Mouse (Mus musculus): ENCODE data around the gene Panx1. TPM values are rescaled to one million over a fixed set of nuclear protein-coding genes. Genes with fewer than 3 reads are reported as not detected.
A peak's percentile ranks its signal among the peaks of the same experiment; 100 is the strongest.

Panx1 gene
- polyA plus RNA-seq, 1 experiment, result 18.5 TPM

DNA sequence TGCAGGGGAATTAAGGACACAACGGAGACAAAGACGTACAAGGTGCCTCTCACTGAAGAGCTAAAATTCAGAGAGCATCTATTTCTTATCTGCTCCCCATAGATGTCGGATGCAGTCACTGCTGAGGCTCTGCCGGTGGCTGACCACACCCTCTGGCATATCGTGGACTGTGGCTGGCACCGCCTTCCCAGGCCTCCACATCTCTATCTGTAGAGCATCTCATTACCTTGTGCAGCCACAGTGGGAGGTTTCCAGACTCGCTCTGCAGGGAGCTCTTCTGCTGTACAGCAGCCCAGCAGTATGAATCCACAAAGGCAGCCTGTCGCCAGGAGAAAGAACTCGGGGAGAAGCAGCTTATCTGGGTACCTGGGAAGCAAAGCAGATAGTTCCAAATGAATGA is 24.1 kb downstream of the Panx1 start:
- DNase-seq, result peak in 1 of 2 experiments; percentile 21
- H3K4me3 ChIP-seq (replicated peaks; ENCODE audit: insufficient read depth, low read depth, low read length), result no peak overlapping the region
- no peak overlapping the region for H3K27ac ChIP-seq (ENCODE audit: insufficient read depth, low read length)
- H3K27me3 ChIP-seq (ENCODE audit: control insufficient read depth, insufficient read depth, low read length), result no peaks in the 10 kb centered on the region
- 68% methylated on average over 9 of the region's 9 CpGs for WGBS
- H3K4me1 ChIP-seq (ENCODE audit: control insufficient read depth, insufficient read depth, low read length), result peaks cover 17% of the 10 kb centered on the region
- TF ChIP-seq POLR2A (IDR thresholded peaks at IDR 0.05; ENCODE audit: borderline replicate concordance, insufficient read depth, low read length) (no peak), CTCF (IDR thresholded peaks at IDR 0.05; ENCODE audit: borderline replicate concordance, insufficient read depth, low read depth, low read length) (no peak)

DNA sequence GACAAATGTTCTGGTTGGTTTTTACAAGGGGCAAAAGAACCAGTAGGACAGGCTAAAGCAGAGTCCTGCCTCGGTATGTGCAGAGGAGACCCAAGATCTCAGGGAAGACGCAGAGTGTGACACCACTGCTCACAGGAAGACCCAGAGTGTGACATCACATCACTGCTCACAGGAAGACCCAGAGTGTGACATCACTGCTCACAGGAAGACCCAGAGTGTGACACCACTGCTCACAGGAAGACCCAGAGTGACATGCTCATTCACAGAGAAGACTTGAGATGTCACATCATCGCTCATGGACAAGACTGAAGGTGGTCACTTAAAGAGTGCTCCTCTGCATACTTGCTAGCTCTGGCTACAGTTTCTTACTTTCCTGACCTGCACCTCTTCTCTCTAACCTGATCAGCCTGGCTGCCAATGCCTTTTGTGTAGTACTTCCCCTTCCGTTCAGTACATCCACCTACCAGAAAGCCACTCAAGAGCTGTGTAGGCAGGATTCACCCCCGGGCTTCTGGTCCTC is 24.7 kb downstream of the Panx1 start:
- no peak overlapping the region for H3K27ac ChIP-seq (ENCODE audit: insufficient read depth, low read length)
- H3K4me1 ChIP-seq (ENCODE audit: control insufficient read depth, insufficient read depth, low read length), result peaks cover 17% of the 10 kb centered on the region
- no peak overlapping the region for H3K4me3 ChIP-seq (replicated peaks; ENCODE audit: insufficient read depth, low read depth, low read length)
- TF ChIP-seq POLR2A (IDR thresholded peaks at IDR 0.05; ENCODE audit: borderline replicate concordance, insufficient read depth, low read length), result no peak
- TF ChIP-seq CTCF (IDR thresholded peaks at IDR 0.05; ENCODE audit: borderline replicate concordance, insufficient read depth, low read depth, low read length), result no peak
- no peak for DNase-seq
- WGBS, result 95% methylated on average over 5 of the region's 5 CpGs
- no peaks in the 10 kb centered on the region for H3K27me3 ChIP-seq (ENCODE audit: control insufficient read depth, insufficient read depth, low read length)

DNA sequence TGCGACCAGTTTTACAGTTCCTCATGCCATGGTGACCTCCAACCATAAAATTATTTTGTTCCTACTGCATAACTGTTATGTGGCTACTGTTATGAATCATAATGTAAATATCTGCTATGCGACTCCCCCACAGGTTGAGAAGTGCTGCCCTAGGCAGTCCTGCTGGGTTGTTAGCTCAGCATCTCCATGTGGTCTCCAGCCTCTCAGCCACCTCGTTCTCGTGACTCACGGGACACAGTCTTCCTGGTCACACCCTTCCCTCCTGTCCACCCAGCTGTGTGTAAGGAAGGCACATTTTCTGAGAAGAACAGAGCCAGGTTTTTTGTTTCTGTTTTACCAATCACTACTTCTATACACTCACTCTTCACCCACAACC is 26.5 kb downstream of the Panx1 start:
- no peak overlapping the region for H3K4me3 ChIP-seq (replicated peaks; ENCODE audit: insufficient read depth, low read depth, low read length)
- TF ChIP-seq CTCF (IDR thresholded peaks at IDR 0.05; ENCODE audit: borderline replicate concordance, insufficient read depth, low read depth, low read length) (no peak), POLR2A (IDR thresholded peaks at IDR 0.05; ENCODE audit: borderline replicate concordance, insufficient read depth, low read length) (no peak)
- 13% methylated on average over 5 of the region's 5 CpGs for WGBS
- no peaks in the 10 kb centered on the region for H3K27me3 ChIP-seq (ENCODE audit: control insufficient read depth, insufficient read depth, low read length)
- H3K27ac ChIP-seq (ENCODE audit: insufficient read depth, low read length), result no peak overlapping the region
- peaks cover 17% of the 10 kb centered on the region for H3K4me1 ChIP-seq (ENCODE audit: control insufficient read depth, insufficient read depth, low read length)
- no peak for DNase-seq

DNA sequence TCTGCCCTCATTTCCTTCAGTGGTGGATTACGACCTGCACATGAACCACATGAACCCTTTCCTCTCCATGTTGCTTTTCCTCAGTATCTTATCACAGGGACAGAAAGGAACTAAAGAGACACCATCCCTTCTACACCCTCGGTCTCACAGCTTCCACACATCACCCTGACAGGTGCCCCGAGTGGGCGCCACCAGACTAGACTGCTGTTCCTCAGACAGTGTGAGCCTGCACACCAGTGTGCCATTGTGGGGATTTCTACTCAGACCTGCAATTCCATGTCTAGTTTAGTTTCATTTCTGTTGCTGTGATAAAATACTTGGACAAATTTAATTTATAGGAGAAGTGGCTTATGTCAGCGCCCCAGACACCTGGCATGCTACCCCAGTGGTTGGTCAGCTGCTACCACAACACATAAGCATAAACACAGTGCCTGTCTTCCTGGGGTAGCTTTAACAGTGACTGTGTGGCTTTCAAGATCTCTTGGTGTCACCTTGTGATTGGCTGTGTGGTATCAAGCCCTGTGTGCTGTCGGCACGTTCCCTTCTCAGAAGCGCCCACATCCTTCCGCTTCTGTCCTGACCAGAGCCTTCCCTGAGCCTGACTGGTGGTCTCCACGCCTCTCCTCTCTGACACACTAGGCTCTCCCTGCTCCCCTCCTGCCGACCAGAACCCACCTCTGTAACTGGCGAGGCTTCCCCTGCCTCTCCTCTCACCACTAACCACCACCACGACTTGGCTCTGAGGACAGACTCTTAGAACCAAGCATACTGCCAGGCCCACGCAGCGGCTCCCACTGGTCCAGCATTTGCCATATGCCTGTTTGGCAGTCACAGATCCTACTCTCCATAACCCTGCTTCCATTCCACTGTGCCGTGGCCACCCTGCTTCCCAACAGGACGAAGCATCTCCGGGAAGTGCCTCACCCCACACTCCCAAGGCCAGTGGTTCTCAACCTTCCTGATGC is 27.2 kb downstream of the Panx1 start:
- Histone ChIP-seq H3K4me3 (replicated peaks; ENCODE audit: insufficient read depth, low read depth, low read length) (peak overlapping the region; percentile 9), H3K4me1 (ENCODE audit: control insufficient read depth, insufficient read depth, low read length) (peaks cover 17% of the 10 kb centered on the region), H3K27ac (ENCODE audit: insufficient read depth, low read length) (no peak overlapping the region), H3K27me3 (ENCODE audit: control insufficient read depth, insufficient read depth, low read length) (no peaks in the 10 kb centered on the region)
- 34% methylated on average over 18 of the region's 18 CpGs for WGBS
- no peak for TF ChIP-seq CTCF (IDR thresholded peaks at IDR 0.05; ENCODE audit: borderline replicate concordance, insufficient read depth, low read depth, low read length)
- TF ChIP-seq POLR2A (IDR thresholded peaks at IDR 0.05; ENCODE audit: borderline replicate concordance, insufficient read depth, low read length), result no peak
- peak; percentile 74 to 84 for DNase-seq

DNA sequence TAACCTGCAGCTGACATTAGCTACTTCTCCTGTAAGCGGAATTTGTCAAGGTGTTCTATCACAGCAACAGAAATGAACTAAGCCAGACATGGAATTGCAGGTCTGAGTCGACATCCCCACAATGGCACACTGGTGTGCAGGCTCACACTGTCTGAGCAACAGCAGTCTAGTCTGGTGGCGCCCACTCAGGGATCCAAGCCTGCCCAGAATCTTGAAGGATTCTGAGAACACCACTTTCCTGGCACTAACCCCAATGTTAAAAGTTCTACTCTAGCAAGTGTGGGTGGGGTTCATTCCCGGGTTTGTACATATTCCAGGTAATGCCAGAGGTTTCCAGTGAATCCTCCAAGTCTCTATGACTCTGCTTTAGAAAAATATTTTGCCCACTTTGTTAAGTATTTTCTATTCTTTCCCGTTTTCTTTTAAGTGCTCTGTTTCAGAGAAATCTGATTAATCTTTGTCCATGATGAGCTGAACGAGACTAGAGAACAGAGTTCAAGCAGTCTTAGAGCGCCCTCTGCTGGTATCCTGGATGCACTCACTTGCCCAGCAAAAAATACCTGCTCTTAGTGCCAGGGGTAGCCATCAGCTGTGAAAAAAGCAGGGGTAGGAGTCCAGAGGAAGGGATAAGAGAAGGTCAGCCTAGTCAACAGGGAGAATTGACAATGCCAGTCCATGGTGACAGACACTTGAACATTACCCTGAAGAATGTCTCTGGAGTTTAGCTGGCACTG is 29.9 kb downstream of the Panx1 start:
- WGBS, result 52% methylated on average over 7 of the region's 7 CpGs
- no peak overlapping the region for H3K27ac ChIP-seq (ENCODE audit: insufficient read depth, low read length)
- peak; percentile 89 for TF ChIP-seq CTCF (IDR thresholded peaks at IDR 0.05; ENCODE audit: borderline replicate concordance, insufficient read depth, low read depth, low read length)
- no peak for TF ChIP-seq POLR2A (IDR thresholded peaks at IDR 0.05; ENCODE audit: borderline replicate concordance, insufficient read depth, low read length)
- H3K4me3 ChIP-seq (replicated peaks; ENCODE audit: insufficient read depth, low read depth, low read length), result no peak overlapping the region
- peak; percentile 67 to 69 for DNase-seq
- H3K4me1 ChIP-seq (ENCODE audit: control insufficient read depth, insufficient read depth, low read length), result peaks cover 17% of the 10 kb centered on the region
- H3K27me3 ChIP-seq (ENCODE audit: control insufficient read depth, insufficient read depth, low read length), result no peaks in the 10 kb centered on the region

DNA sequence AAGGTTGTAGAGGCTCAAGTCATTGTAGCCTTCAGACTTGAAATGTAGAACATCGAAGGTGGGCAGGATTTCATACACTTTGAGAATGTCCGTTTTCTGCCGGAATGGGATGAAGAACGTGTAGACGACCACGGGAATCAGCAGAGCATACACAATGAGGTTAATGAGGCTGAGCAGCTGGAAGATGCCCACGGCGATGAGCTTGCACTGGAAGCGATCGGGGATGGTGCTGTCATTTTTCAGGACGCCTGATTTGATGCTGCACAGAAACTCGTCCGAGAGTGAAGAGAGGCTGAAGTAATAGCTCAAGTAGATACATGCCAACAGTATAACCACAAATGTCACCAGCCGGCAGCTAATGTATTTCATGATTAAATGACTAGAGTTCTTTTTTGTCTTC is 37.7 kb downstream of the Panx1 start:
- no peak overlapping the region for H3K4me3 ChIP-seq (replicated peaks; ENCODE audit: insufficient read depth, low read depth, low read length)
- TF ChIP-seq CTCF (IDR thresholded peaks at IDR 0.05; ENCODE audit: borderline replicate concordance, insufficient read depth, low read depth, low read length) (no peak), POLR2A (IDR thresholded peaks at IDR 0.05; ENCODE audit: borderline replicate concordance, insufficient read depth, low read length) (no peak)
- 25% methylated on average over 14 of the region's 14 CpGs for WGBS
- H3K4me1 ChIP-seq (ENCODE audit: control insufficient read depth, insufficient read depth, low read length), result no peaks in the 10 kb centered on the region
- H3K27ac ChIP-seq (ENCODE audit: insufficient read depth, low read length), result no peak overlapping the region
- H3K27me3 ChIP-seq (ENCODE audit: control insufficient read depth, insufficient read depth, low read length), result no peaks in the 10 kb centered on the region
- no peak for DNase-seq

DNA sequence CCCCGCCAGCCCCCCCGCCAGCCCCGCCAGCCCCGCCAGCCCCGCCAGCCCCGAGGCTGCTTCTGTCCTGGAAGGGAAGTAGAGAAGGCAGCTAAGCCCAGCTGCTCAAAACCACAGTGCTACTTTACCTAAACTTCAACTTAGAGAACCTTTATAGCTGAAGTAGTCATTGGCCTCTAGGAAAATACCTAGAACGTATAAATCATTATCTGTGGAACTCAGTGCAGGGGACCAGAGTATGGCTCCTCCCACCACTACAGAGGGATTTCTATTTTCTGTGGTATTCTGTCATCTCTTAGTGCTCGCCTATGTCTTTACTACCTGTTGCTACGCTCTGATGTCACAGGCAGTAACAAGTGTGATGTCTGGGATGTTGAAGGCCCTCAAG is 41.0 kb downstream of the Panx1 start:
- no peak for DNase-seq
- Histone ChIP-seq H3K4me3 (replicated peaks; ENCODE audit: insufficient read depth, low read depth, low read length) (no peak overlapping the region), H3K27me3 (ENCODE audit: control insufficient read depth, insufficient read depth, low read length) (no peaks in the 10 kb centered on the region), H3K27ac (ENCODE audit: insufficient read depth, low read length) (no peak overlapping the region), H3K4me1 (ENCODE audit: control insufficient read depth, insufficient read depth, low read length) (no peaks in the 10 kb centered on the region)
- WGBS, result 62% methylated on average over 9 of the region's 9 CpGs
- no peak for TF ChIP-seq CTCF (IDR thresholded peaks at IDR 0.05; ENCODE audit: borderline replicate concordance, insufficient read depth, low read depth, low read length)
- TF ChIP-seq POLR2A (IDR thresholded peaks at IDR 0.05; ENCODE audit: borderline replicate concordance, insufficient read depth, low read length), result no peak

Data from cerebellum, adult 2 months (tissue).